ENCODE assay signal across 8 mouse cellular contexts in the genomic region with DNA sequence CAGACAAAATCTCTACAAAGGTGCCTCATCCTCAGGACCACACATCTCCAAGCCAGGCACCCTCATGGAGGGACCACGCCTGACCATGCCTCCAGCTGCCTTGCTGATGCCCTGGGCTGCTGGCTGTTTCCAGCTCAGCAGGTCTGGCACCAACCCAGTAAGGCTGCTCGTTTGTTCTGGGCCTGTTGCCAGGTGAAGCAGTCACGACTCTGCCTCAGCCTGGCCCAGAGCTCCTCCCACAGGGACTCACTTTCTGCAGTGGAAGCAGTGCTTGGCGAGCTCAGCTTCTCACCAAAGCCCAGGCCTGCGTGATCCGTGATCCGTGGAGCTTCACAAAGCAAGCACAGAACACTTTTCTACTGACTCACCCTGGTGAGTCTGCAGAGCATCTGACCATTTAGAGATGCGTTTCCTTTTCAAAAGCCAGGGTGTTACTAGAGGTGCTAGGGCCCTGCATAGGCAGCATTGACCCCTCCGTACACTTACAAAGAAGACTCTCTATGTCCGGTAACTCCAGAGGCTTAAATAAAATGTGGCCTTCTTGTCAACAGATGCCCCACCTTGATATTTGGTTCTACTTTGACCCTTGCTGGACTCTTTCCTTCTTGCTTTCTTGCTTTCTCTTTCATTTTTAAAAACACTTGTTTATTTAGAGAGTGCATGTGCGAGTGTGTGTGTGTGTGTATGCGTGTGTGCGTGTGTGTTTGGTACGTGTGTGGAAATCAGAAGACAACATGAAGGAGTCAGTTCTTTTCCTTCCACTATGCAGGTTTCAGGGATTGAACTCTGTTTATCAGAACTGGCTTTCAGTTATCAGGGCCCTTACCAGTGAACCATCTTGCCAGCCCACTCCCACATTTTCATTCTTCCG. TPM values are rescaled to one million over a fixed set of nuclear protein-coding genes. Genes with fewer than 3 reads are reported as not detected.
DNase-seq lines count a peak whose midpoint lies in the region; ATAC-seq and TF ChIP-seq lines count a peak whose summit lies in the region.

No protein-coding gene starts in this region.

- H3K4me2 ChIP-seq in forebrain, embryonic 14.5 days (ENCODE audit: low read length): no peak overlapping the region
- H3K4me2 ChIP-seq in heart, postnatal 0 days (ENCODE audit: low read depth, low read length): peak overlapping the region; percentile 42

- no peak for TF ChIP-seq POLR2A in olfactory bulb, adult 2 months (IDR thresholded peaks at IDR 0.05; ENCODE audit: insufficient read depth, low read depth, low read length)

- H3K27ac ChIP-seq in forebrain, embryonic 14.5 days (ENCODE audit: low read depth, low read length): peak overlapping the region; percentile 52; the same call in 1 of the 2 replicates
- H3K27ac ChIP-seq in heart, postnatal 0 days (ENCODE audit: low read depth): peak overlapping the region; percentile 60
- H3K27ac ChIP-seq in olfactory bulb, adult 2 months (ENCODE audit: insufficient read depth, low read depth, low read length): peak overlapping the region; percentile 68

- no peaks in the 10 kb centered on the region for H3K9me3 ChIP-seq in forebrain, embryonic 14.5 days (replicated peaks; ENCODE audit: control insufficient read depth, low read length)
- H3K9me3 ChIP-seq in heart, postnatal 0 days (replicated peaks; ENCODE audit: control insufficient read depth, low read length): no peaks in the 10 kb centered on the region

- no peak overlapping the region for H3K4me3 ChIP-seq in C2C12 (ENCODE audit: insufficient read depth, poor library complexity, severe bottlenecking)
- H3K4me3 ChIP-seq in forebrain, embryonic 14.5 days (ENCODE audit: low read depth, low read length): no peak overlapping the region
- no peak overlapping the region for H3K4me3 ChIP-seq in heart, postnatal 0 days (ENCODE audit: low read depth, low read length)
- no peak overlapping the region for H3K4me3 ChIP-seq in olfactory bulb, adult 2 months (ENCODE audit: insufficient read depth, low read depth, low read length)

- H3K4me1 ChIP-seq in forebrain, embryonic 14.5 days (ENCODE audit: control insufficient read depth, insufficient read depth, low read length): peaks cover 2% of the 10 kb centered on the region; the same call in 1 of the 2 replicates
- H3K4me1 ChIP-seq in heart, postnatal 0 days (ENCODE audit: control insufficient read depth, insufficient read depth): peaks cover 4% of the 10 kb centered on the region
- H3K4me1 ChIP-seq in olfactory bulb, adult 2 months (ENCODE audit: control insufficient read depth, insufficient read depth, low read length): peaks cover 9% of the 10 kb centered on the region

- 55% methylated on average over 15 of the region's 15 CpGs for WGBS in forebrain, embryonic 14.5 days
- 40% methylated on average over 15 of the region's 15 CpGs for WGBS in heart, postnatal 0 days
- 34% methylated on average over 15 of the region's 15 CpGs for WGBS in olfactory bulb, adult 2 months

- no peaks in the 10 kb centered on the region for H3K36me3 ChIP-seq in C2C12 (ENCODE audit: control insufficient read depth, insufficient read depth)
- H3K36me3 ChIP-seq in forebrain, embryonic 14.5 days (ENCODE audit: control insufficient read depth, insufficient read depth, low read length): peaks cover 68% of the 10 kb centered on the region
- 0 out of 2 replicates have a peak, but pooled peaks cover 4% of the 10 kb centered on the region for H3K36me3 ChIP-seq in heart, postnatal 0 days (replicated peaks; ENCODE audit: control insufficient read depth, insufficient read depth, low read length)

- H3K79me3 ChIP-seq in C2C12 (ENCODE audit: low read depth): no peaks in the 10 kb centered on the region

- no peaks in the 10 kb centered on the region for H3K79me2 ChIP-seq in C2C12 (ENCODE audit: control insufficient read depth, insufficient read depth)

- no peak for TF ChIP-seq CTCF in C2C12 (IDR thresholded peaks at IDR 0.05; ENCODE audit: control insufficient read depth, insufficient read depth, insufficient read length)
- TF ChIP-seq CTCF in heart, postnatal 0 days (IDR thresholded peaks at IDR 0.05; ENCODE audit: low read depth): no peak
- TF ChIP-seq CTCF in olfactory bulb, adult 2 months (IDR thresholded peaks at IDR 0.05; ENCODE audit: insufficient read depth, low read depth, low read length): no peak

- H3ac ChIP-seq in C2C12 (ENCODE audit: control insufficient read depth, insufficient read length, low read depth): no peak overlapping the region

- TF ChIP-seq EP300 in heart, postnatal 0 days (IDR thresholded peaks at IDR 0.05; ENCODE audit: low read depth): no peak

- peak; percentile 93 for DNase-seq in adrenal gland, postnatal 25 days
- peak; percentile 92 for DNase-seq in forebrain, embryonic 14.5 days (ENCODE audit: low spot score)
- peak; percentile 94 for DNase-seq in heart, postnatal 0 days (ENCODE audit: low spot score)
- DNase-seq in kidney, postnatal 14 days: peak; percentile 96
- peak; percentile 90 to 94 for DNase-seq in lung, adult 18-20 months
- DNase-seq in thymus, postnatal 36 days: peak; percentile 23 to 40

- 0 out of 2 replicates have a peak overlapping the region, but pooled peaks have one; percentile 13 for H3K9ac ChIP-seq in forebrain, embryonic 14.5 days (ENCODE audit: low read length)
- H3K9ac ChIP-seq in heart, postnatal 0 days (replicated peaks; ENCODE audit: low read depth, low read length): no peak overlapping the region

- no peaks in the 10 kb centered on the region for H3K27me3 ChIP-seq in C2C12 (ENCODE audit: control insufficient read depth, insufficient read depth, insufficient read length)
- H3K27me3 ChIP-seq in forebrain, embryonic 14.5 days (replicated peaks; ENCODE audit: control insufficient read depth, insufficient read depth, low read length): no peaks in the 10 kb centered on the region
- H3K27me3 ChIP-seq in heart, postnatal 0 days (ENCODE audit: control insufficient read depth, insufficient read depth, low read length): no peaks in the 10 kb centered on the region

- ATAC-seq in forebrain, embryonic 14.5 days: peak; percentile 96
- peak; percentile 98 for ATAC-seq in heart, postnatal 0 days (ENCODE audit: insufficient read depth, low read depth)

TF ChIP-seq in C2C12, 6 proteins besides CTCF, POLR2A, EP300 and RAD21:
- TF ChIP-seq MYOG (IDR thresholded peaks at IDR 0.05; ENCODE audit: control insufficient read depth, extremely low read depth, insufficient read length) (no peak), USF1 (IDR thresholded peaks at IDR 0.05; ENCODE audit: low read depth) (no peak), CEBPB (IDR thresholded peaks at IDR 0.05; ENCODE audit: low read depth) (no peak), FOSL1 (IDR thresholded peaks at IDR 0.05; ENCODE audit: insufficient read depth, low read length, poor library complexity, severe bottlenecking) (no peak), MAX (IDR thresholded peaks at IDR 0.05) (peak; percentile 20), MYOD1 (IDR thresholded peaks at IDR 0.05; ENCODE audit: control insufficient read depth, insufficient read length, low read depth) (no peak)

RNA-seq across cellular contexts. Expression of gene Mpeg1, which starts 15.0 kb away (rescaled TPM):
- polyA plus RNA-seq in C2C12 (2012; fragmentation: generic; extraction: Trizol): 0.01 TPM
- total RNA-seq in adrenal gland, postnatal 25 days (2021): 12.4 and 16.5 TPM in 2 replicates
- polyA plus RNA-seq in forebrain, embryonic 14.5 days (2014; fragmentation: Nextera tagmentation; extraction: Ambion mirVana): 0.55 and 0.75 TPM in 2 replicates
- 0.46 and 3.6 TPM in 2 replicates for total RNA-seq in heart, postnatal 0 days (2014; rRNA removed; ENCODE audit: low replicate concordance)
- 0.36 and 0.37 TPM in 2 replicates for polyA plus RNA-seq in heart, postnatal 0 days (2015; fragmentation: Nextera tagmentation; extraction: Ambion mirVana)
- polyA plus RNA-seq in olfactory bulb, adult 2 months (2012; ENCODE audit: insufficient read depth, insufficient read length, low replicate concordance, missing spikeins): not detected in 2 replicates

RNA-seq across cellular contexts. Expression of gene Dtx4, which starts 25.6 kb away (rescaled TPM):
- 5.0 TPM for polyA plus RNA-seq in C2C12 (2012; fragmentation: generic; extraction: Trizol)
- 14.9 and 15.1 TPM in 2 replicates for total RNA-seq in adrenal gland, postnatal 25 days (2021)
- polyA plus RNA-seq in forebrain, embryonic 14.5 days (2014; fragmentation: Nextera tagmentation; extraction: Ambion mirVana): 15.3 and 18.2 TPM in 2 replicates
- total RNA-seq in heart, postnatal 0 days (2014; rRNA removed; ENCODE audit: low replicate concordance): 1.5 and 3.8 TPM in 2 replicates
- polyA plus RNA-seq in heart, postnatal 0 days (2015; fragmentation: Nextera tagmentation; extraction: Ambion mirVana): 1.2 and 1.3 TPM in 2 replicates
- not detected in 2 replicates for polyA plus RNA-seq in olfactory bulb, adult 2 months (2012; ENCODE audit: insufficient read depth, insufficient read length, low replicate concordance, missing spikeins)

RNA-seq across cellular contexts. Expression of gene Pfpl, which starts 47.9 kb away (rescaled TPM):
- polyA plus RNA-seq in C2C12 (2012; fragmentation: generic; extraction: Trizol): not detected
- not detected in 2 replicates for total RNA-seq in adrenal gland, postnatal 25 days (2021)
- not detected in 2 replicates for polyA plus RNA-seq in forebrain, embryonic 14.5 days (2014; fragmentation: Nextera tagmentation; extraction: Ambion mirVana)
- not detected in 2 replicates for total RNA-seq in heart, postnatal 0 days (2014; rRNA removed; ENCODE audit: low replicate concordance)
- polyA plus RNA-seq in heart, postnatal 0 days (2015; fragmentation: Nextera tagmentation; extraction: Ambion mirVana): not detected in 2 replicates
- polyA plus RNA-seq in olfactory bulb, adult 2 months (2012; ENCODE audit: insufficient read depth, insufficient read length, low replicate concordance, missing spikeins): not detected in 2 replicates

RNA-seq across cellular contexts. Expression of gene Olfr1441, which starts 58.4 kb away (rescaled TPM):
- polyA plus RNA-seq in C2C12 (2012; fragmentation: generic; extraction: Trizol): not detected
- total RNA-seq in adrenal gland, postnatal 25 days (2021): not detected in 2 replicates
- not detected in 2 replicates for polyA plus RNA-seq in forebrain, embryonic 14.5 days (2014; fragmentation: Nextera tagmentation; extraction: Ambion mirVana)
- not detected in 2 replicates for total RNA-seq in heart, postnatal 0 days (2014; rRNA removed; ENCODE audit: low replicate concordance)
- polyA plus RNA-seq in heart, postnatal 0 days (2015; fragmentation: Nextera tagmentation; extraction: Ambion mirVana): not detected in 2 replicates
- not detected in 2 replicates for polyA plus RNA-seq in olfactory bulb, adult 2 months (2012; ENCODE audit: insufficient read depth, insufficient read length, low replicate concordance, missing spikeins)

Comparison
In these comparisons a context has a peak if more than half of its experiments do, and no peak if none do; other contexts are left out.
1. DNase-seq: peak in every context shown above with its lines; median percentile 96 in kidney, postnatal 14 days; 94 in heart, postnatal 0 days; 93 in adrenal gland, postnatal 25 days; 92 in forebrain, embryonic 14.5 days; 92 in lung, adult 18-20 months; 32 in thymus, postnatal 36 days.
2. RNA of gene Mpeg1, which starts 15.0 kb away (polyA plus RNA-seq): not detected in olfactory bulb, adult 2 months; 0.55 to 0.75 TPM in forebrain, embryonic 14.5 days, 0.36 to 0.37 TPM in heart, postnatal 0 days and 0.01 TPM in C2C12 (single experiment); every median in the first group is over 10 times any median in the second.
3. Peak in every context shown above with its lines, with median percentiles within 50 percentile points of each other: H3K27ac ChIP-seq.